Mouse (Mus musculus) heart, embryonic 16.5 days (tissue): Measurements from ENCODE around the gene Epb41l3. TPM values are rescaled to one million over a fixed set of nuclear protein-coding genes. Genes with fewer than 3 reads are reported as not detected.

ENCODE experiments used
- ATAC-seq: fragments of 200-750 bp; cut with Nextera tagmentation; replicated peaks from 2 replicates; pipeline ENCODE4 v1.8.0; 2017; ENCODE audit warnings: moderate number of reproducible peaks; ENCODE audit not compliant: insufficient read depth, low FRiP score; ENCODE audit errors: extremely low read depth
- H3K27ac ChIP-seq: fragments of 300-500 bp; sonication (generic); 2 replicates; pipeline ENCODE4 v1.5.1; 2014; ENCODE audit warnings: mild to moderate bottlenecking, low read length, control low read depth, moderate library complexity
- H3K27me3 ChIP-seq: fragments of 300-500 bp; sonication (generic); 2 replicates; pipeline ENCODE4 v1.6.1; 2014; ENCODE audit warnings: low read length, mixed read lengths; ENCODE audit not compliant: control insufficient read depth, insufficient read depth
- H3K36me3 ChIP-seq: fragments of 300-500 bp; sonication (generic); 2 replicates; pipeline ENCODE4 v1.6.1; 2014; ENCODE audit not compliant: control insufficient read depth, insufficient read depth
- H3K4me1 ChIP-seq: fragments of 300-500 bp; sonication (generic); 2 replicates; pipeline ENCODE4 v1.6.1; 2014; ENCODE audit warnings: low read length, mixed read lengths; ENCODE audit not compliant: control insufficient read depth, insufficient read depth
- H3K4me2 ChIP-seq: fragments of 300-500 bp; sonication (generic); 2 replicates; pipeline ENCODE4 v1.6.1; 2014; ENCODE audit warnings: low read depth, mild to moderate bottlenecking, control low read depth, low read length
- H3K4me3 ChIP-seq: fragments of 300-500 bp; sonication (generic); 2 replicates; pipeline ENCODE4 v1.5.1; 2014; ENCODE audit warnings: mild to moderate bottlenecking, control low read depth, low read length
- H3K9ac ChIP-seq: fragments of 300-500 bp; sonication (generic); 2 replicates; pipeline ENCODE4 v1.6.1; 2014; ENCODE audit warnings: low read length, control low read depth
- H3K9me3 ChIP-seq: fragments of 300-500 bp; sonication (generic); replicated peaks from 2 replicates; pipeline ENCODE4 v1.6.1; 2016; ENCODE audit warnings: low read length; ENCODE audit not compliant: control insufficient read depth
- WGBS: fragments of 180-500 bp; shearing (Covaris S2); extraction: QIAGEN DNeasy Blood & Tissue Kit; methylation state at CpG from one replicate; pipeline ENCODE4 v1.1.7; 2014; 5-methylcytosine and 5-hydroxymethylcytosine counted together
- polyA plus RNA-seq: library from polyadenylated mRNA; unstranded; fragments of >200 nt; fragmentation: Nextera tagmentation; extraction: Ambion mirVana; gene quantifications from 2 replicates; pipeline ENCODE4 v1.2.1, GENCODE M21; 2015

The Epb41l3 gene
- polyA plus RNA-seq, 1 experiment from 2014 or later = 94.6 TPM

- Histone ChIP-seq H3K9ac (no peak overlapping the region), H3K9me3 (no peaks in the 10 kb centered on the region), H3K27ac (no peak overlapping the region), H3K4me3 (no peak overlapping the region), H3K27me3 (no peaks in the 10 kb centered on the region), H3K4me2 (no peak overlapping the region), H3K4me1 (peaks cover 20% of the 10 kb centered on the region), H3K36me3 (no peaks in the 10 kb centered on the region)
- no peak for ATAC-seq
- 80% methylated on average over 5 of the region's 5 CpGs for WGBS
These were observed 154.0 kb downstream of the Epb41l3 start for GRCm38 (mm10) chr17:69229451-69229850.

DNA sequence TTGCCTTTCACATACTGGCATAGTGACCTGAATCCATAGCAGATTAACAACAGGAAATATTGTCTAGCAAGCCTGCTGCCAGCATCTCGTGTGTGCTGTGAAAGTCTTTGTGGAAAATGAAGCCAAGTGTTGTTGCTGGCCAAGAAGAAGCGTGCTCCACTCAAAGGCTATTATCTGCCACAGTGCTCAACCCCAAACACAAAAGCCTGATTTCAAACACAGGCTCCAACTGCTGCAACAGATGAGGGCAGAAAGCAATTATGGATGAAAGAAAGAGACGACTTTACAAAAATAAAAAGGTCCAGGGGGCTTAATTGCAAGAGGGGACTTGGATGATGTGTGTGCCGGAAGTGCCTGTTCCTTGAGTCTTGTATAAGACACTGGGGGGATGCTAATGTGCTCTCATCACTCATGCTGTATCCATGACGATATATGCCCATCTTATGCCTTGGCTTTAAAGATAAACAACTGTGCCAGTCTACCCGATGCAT lies 154.7 kb downstream of the Epb41l3 start:
- 57% methylated on average over 6 of the region's 6 CpGs for WGBS
- no peak for ATAC-seq
- Histone ChIP-seq H3K27ac (no peak overlapping the region), H3K9ac (no peak overlapping the region), H3K4me3 (no peak overlapping the region), H3K4me2 (no peak overlapping the region), H3K27me3 (no peaks in the 10 kb centered on the region), H3K4me1 (peaks cover 20% of the 10 kb centered on the region), H3K9me3 (no peaks in the 10 kb centered on the region), H3K36me3 (no peaks in the 10 kb centered on the region)

DNA sequence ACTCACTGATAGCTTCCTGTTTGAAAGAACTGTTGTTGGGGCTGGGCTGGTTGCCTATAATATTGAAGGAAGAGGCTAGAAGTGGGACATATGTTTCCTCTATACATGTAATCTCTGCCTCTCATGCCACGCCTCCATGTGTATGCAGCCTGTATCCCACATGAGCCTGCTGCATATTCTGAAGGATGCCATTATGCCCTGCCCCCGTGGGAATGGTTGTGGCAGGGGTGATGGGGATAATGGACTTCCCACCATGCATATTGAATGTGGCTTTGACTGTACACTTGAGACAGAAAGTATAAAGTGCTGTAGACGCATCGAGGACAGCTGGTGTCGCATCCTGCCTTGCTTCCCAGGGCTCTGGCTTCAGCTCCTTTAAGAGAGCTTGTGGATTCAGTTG lies 155.9 kb downstream of the Epb41l3 start:
- no peaks in the 10 kb centered on the region for H3K36me3 ChIP-seq
- WGBS = 81% methylated on average over 5 of the region's 5 CpGs
- no peak overlapping the region for H3K4me3 ChIP-seq
- no peak overlapping the region for H3K4me2 ChIP-seq
- H3K27ac ChIP-seq = no peak overlapping the region
- no peak for ATAC-seq
- H3K9me3 ChIP-seq = no peaks in the 10 kb centered on the region
- peaks cover 15% of the 10 kb centered on the region for H3K4me1 ChIP-seq
- H3K27me3 ChIP-seq = no peaks in the 10 kb centered on the region
- H3K9ac ChIP-seq = no peak overlapping the region

DNA sequence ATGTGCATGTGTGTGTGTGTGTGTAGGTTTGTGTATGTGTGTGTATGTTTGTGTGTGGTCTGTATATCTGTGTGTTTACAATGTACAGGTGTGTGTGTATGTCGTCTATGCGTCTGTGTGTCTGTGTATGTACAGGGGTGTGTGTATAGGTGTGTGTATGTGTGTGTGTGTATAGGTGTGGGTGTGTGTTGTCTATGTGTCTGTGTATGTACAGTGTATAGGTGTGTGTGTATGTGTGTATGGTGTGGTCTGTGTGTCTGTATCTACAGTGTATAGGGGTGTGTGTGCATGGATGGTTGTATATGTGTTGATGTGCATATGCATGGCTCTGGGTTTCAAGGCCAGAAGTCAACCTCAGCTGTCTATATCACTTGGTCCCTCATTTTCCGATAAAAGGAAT lies 161.7 kb downstream of the Epb41l3 start:
- ATAC-seq = no peak
- Histone ChIP-seq H3K9ac (no peak overlapping the region), H3K4me2 (no peak overlapping the region), H3K27ac (no peak overlapping the region), H3K4me3 (no peak overlapping the region), H3K9me3 (no peaks in the 10 kb centered on the region), H3K36me3 (peaks cover 7% of the 10 kb centered on the region; the same call in 1 of the 2 replicates), H3K4me1 (no peaks in the 10 kb centered on the region), H3K27me3 (no peaks in the 10 kb centered on the region)
- WGBS = 98% methylated on average over 3 of the region's 3 CpGs

DNA sequence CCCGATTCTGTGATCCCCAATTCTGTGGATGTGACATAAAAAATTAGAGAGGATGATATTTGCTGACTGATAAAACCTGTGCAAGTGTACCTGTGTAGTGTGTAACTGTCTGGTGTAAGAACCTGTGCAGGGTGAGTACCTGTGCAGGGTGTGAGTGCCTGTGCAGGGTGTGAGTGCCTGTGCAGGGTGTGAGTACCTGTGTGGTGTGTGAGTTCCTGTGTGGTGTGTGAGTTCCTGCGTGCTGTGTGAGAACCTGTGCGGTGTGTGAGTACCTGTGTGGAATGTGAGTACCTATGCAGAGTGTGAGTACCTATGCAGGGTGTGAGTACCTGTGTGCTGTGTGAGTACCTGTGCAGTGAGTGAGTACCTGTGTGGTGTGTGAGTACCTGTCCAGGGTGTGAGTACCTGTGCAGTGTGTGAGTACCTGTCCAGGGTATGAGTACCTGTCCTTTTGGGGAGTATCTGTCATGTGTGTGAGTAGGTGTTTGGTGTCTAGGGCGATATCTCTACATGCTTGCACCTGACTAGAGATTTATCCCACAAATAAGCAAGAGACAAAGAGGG lies 163.4 kb downstream of the Epb41l3 start:
- no peak for ATAC-seq
- H3K4me1 ChIP-seq = no peaks in the 10 kb centered on the region
- 92% methylated on average over 4 of the region's 4 CpGs for WGBS

GRCm38 (mm10) chr17:69239423-69239822 lies 163.9 kb downstream of the Epb41l3 start:
- Histone ChIP-seq H3K4me2 (no peak overlapping the region), H3K36me3 (peaks cover 9% of the 10 kb centered on the region; the same call in 1 of the 2 replicates), H3K27ac (no peak overlapping the region), H3K4me3 (no peak overlapping the region), H3K4me1 (no peaks in the 10 kb centered on the region), H3K9ac (no peak overlapping the region), H3K27me3 (no peaks in the 10 kb centered on the region), H3K9me3 (no peaks in the 10 kb centered on the region)
- no peak for ATAC-seq
- 85% methylated on average over 6 of the region's 6 CpGs for WGBS

More for the DNA sequence above, 163.4 kb downstream of the Epb41l3 start:
- no peak overlapping the region for H3K9ac ChIP-seq
- H3K27me3 ChIP-seq = no peaks in the 10 kb centered on the region
- H3K27ac ChIP-seq = no peak overlapping the region
- H3K36me3 ChIP-seq = peaks cover 7% of the 10 kb centered on the region; the same call in 1 of the 2 replicates
- H3K4me2 ChIP-seq = no peak overlapping the region
- no peak overlapping the region for H3K4me3 ChIP-seq
- no peaks in the 10 kb centered on the region for H3K9me3 ChIP-seq

GRCm38 (mm10) chr17:69255834-69256233 lies 180.4 kb downstream of the Epb41l3 start:
- Histone ChIP-seq H3K9ac (no peak overlapping the region), H3K9me3 (no peaks in the 10 kb centered on the region), H3K4me3 (no peak overlapping the region), H3K27ac (no peak overlapping the region), H3K36me3 (peaks cover 12% of the 10 kb centered on the region), H3K27me3 (no peaks in the 10 kb centered on the region), H3K4me1 (no peaks in the 10 kb centered on the region), H3K4me2 (no peak overlapping the region)
- 71% methylated on average over 9 of the region's 9 CpGs for WGBS
- ATAC-seq = no peak

GRCm38 (mm10) chr17:69256441-69256840 lies 181.0 kb downstream of the Epb41l3 start:
- peak; percentile 41; the same call in 1 of the 2 replicates for ATAC-seq
- 38% methylated on average over 9 of the region's 9 CpGs for WGBS

GRCm38 (mm10) chr17:69263810-69264565 lies 188.5 kb downstream of the Epb41l3 start:
- Histone ChIP-seq H3K36me3 (peaks cover 11% of the 10 kb centered on the region), H3K9me3 (no peaks in the 10 kb centered on the region), H3K27me3 (no peaks in the 10 kb centered on the region), H3K9ac (no peak overlapping the region), H3K4me3 (no peak overlapping the region), H3K4me2 (no peak overlapping the region), H3K4me1 (peaks cover 24% of the 10 kb centered on the region), H3K27ac (no peak overlapping the region)
- ATAC-seq = no peak
- WGBS = 59% methylated on average over 15 of the region's 15 CpGs

More at GRCm38 (mm10) chr17:69256441-69256840, 181.0 kb downstream of the Epb41l3 start:
- Histone ChIP-seq H3K4me3 (no peak overlapping the region), H3K4me2 (no peak overlapping the region), H3K9me3 (no peaks in the 10 kb centered on the region), H3K4me1 (no peaks in the 10 kb centered on the region), H3K9ac (no peak overlapping the region), H3K36me3 (peaks cover 12% of the 10 kb centered on the region), H3K27ac (no peak overlapping the region), H3K27me3 (no peaks in the 10 kb centered on the region)
